Mouse (Mus musculus) hindlimb bud, embryonic 11.5 days (tissue): ENCODE results near the gene Hist1h3g.
"Not testable (repeated sequence)": the region's sequence is repeated elsewhere in the genome, so short reads cannot be mapped to it uniquely, and the experiment has no call there.

Experiments used
- DNase-seq: peaks from one replicate; pipeline ENCODE4 v3.0.0-alpha.2; 2012; ENCODE audit warnings: low read depth, low spot score; ENCODE audit errors: extremely low spot score

Hist1h3g gene

DNA sequence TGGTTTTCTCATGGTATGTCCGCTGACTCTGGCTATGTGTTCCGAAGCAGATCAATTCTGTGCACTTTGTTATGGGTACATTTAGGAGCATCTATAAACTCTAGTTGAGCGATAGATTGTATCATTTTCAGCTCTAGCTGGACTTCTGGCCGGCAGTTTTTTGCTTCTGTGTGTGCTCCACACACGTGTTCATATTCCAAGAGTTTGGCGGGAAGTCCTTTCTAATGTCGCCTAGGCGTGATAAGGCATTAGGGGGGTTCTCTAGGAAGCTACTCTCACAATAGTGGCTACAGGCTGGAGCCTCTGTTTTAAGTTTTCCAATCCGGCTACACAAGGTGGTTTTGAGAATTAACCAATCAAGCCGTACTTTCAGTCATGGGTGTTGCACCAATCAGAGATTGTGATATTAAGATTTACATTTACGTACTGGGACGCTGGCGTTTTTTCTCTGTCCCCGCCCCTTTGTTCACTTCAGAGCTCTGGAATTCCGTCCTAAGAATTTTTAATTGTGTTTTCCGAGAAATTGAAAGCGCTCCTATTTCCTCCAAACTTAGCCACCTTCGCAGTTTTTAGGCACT, 20.7 kb downstream of the Hist1h3g start:
- no peak for DNase-seq

DNA sequence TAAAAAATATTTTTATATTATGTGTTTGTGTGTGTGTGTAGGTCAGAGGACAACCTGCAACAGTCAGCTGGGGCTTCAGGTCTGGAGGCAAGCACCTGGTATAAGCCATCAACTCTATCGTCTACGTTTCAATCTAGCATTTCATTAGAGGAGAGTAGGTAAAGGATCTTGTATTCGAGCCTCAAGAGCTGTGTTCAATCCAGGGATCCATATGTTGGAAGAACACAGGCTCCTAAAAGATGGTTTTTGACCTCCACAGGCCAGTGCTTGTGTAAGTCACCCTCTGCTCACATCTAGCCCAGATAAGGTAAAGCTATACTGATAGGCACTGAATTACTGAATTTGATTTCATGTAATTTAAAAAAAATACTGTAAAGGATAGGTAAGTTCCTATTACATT, 21.7 kb downstream of the Hist1h3g start:
- DNase-seq = no peak

DNA sequence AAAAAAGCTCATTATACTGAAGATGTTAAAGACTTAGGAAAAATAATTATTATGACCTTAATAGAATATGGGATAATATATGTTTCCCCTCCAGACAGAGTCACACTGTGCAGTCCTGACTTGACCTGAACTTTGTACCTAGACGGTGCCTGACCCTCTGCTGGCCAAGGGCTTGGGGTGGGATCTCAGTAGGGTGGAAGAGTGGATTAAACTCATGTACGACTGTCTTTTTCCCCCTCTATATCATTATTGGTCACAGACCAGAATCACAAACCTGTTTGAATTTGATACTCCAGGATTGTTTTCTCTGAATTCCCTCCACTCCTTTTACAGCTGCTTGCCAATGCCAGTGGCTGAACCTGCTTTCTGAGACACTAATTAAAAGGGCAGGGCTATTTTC, 25.5 kb downstream of the Hist1h3g start:
- not testable (repeated sequence) for DNase-seq

DNA sequence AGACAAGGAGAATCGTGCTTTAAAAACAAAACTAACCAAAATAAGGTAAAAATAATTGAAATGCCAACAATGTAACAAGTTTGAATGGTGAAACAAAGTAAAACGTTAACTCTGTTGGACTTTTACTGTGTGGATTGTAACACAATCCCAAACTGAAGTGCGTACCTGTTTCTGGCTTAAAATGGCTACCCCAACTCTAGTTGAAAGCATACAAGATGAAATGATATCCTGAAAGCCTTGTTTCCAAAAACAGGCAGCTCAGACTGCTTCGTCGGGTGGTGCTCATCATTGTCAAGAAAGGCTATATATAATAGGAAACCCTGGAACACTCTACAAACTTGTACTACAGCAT, 26.3 kb downstream of the Hist1h3g start:
- not testable (repeated sequence) for DNase-seq

DNA sequence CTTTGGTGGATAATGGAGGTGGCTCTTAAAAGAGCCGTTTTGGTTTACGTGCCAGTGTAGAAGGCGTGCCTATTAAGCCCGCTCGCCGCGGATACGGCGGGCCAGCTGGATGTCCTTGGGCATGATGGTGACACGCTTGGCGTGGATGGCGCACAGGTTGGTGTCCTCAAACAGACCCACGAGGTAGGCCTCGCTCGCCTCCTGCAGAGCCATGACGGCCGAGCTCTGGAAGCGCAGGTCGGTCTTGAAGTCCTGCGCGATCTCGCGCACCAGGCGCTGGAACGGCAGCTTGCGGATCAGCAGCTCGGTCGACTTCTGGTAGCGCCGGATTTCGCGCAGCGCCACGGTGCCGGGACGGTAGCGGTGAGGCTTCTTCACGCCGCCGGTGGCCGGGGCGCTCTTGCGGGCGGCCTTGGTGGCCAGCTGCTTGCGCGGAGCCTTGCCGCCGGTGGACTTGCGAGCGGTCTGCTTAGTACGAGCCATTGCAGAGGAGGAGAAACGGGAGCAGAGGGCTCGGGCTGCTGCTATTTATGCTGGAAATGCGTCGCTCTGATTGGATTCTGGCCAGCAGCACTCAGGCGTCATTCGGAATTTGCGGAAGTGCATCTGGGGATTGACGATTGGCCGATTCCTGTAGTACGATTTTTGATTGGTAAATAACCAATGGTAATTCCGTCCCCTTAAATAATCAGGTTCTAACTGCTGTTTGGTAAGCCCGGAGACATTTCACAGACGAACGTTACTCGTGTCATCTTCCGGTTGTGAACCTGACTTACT, 26.8 kb downstream of the Hist1h3g start, which contains the start of gene Hist1h3e:
Gene Hist1h3e (minus strand): TSS at position 487 of the 777 bp plus-strand sequence.
- peak; percentile 98 for DNase-seq

DNA sequence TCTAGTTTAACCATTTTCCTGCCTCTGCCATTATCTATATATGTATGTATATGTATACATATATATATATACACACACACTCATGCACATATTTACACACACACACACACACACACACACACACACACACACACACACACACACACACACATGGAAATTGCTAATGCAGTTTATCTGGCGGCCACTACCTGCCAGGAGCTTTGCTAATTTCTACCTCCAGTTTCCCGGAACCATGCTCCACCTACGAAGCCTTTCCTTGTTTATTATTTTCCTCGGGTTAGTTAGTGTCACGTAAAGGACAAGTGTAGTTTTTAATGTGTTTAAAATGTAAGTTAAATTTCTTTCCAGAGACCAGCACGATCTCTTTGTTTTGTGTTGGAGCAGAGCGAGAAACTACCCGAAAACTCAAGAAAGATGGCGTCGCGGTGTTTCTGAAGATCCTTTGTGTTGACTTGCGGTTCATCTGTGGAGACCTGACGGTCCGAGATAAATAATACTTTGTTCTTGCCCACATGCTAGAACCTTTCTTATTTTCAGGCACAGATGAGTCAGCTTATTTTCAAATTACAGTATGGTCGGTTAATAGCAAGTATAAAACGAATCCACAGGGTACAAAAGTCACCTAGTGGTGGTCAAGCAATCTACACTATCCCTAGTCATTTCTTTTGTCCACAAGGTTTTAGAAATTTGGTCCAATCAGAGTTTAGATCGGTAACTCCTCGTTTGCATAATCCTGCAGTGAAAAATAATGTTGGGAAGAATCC, 27.7 kb downstream of the Hist1h3g start:
- DNase-seq = no peak

DNA sequence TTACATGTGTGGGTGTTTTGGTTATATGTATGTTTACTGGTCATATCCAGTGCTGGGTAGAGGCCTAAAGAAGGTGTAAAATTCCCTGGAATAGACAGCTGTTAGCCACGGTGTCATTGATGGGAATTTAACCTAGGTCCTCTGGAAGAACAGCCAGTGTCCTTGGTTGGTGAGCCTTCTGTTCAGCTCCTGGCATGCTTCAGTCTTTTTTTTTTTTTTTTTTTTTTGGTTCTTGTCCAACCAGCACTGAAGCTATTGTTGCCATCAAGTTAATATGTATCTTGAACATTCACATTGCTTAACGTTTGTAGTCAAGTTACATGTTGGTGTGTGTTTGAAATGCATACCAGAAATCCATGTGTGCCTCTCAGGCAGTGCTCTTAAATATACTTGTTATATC, 29.3 kb downstream of the Hist1h3g start:
- no peak for DNase-seq

DNA sequence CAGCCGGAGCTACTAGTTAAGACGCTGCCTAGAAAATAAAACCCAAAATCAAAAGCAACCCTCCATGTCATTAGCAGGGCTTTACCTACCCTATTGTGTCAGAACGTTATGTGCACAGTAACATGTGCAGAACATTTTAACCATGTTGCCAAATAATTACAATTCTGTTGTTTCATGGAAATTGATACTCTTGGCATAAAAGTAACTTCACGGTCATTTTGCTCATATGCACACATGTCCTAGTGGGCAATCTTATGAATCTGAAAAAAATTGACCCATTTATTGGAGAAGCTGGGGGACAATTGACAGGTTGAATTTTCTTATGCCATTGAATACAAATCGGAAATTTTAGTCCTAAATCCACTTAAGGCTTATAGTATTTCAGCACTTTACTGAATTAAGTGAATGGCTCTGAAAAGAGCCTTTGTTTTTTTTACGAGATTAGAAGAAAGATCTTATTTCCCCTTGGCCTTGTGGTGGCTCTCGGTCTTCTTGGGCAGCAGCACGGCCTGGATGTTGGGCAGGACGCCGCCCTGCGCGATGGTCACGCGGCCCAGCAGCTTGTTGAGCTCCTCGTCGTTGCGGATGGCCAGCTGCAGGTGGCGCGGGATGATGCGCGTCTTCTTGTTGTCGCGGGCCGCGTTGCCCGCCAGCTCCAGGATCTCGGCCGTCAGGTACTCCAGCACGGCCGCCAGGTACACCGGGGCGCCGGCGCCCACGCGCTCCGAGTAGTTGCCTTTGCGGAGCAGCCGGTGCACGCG, 35.2 kb downstream of the Hist1h3g start:
- not testable (repeated sequence) for DNase-seq

DNA sequence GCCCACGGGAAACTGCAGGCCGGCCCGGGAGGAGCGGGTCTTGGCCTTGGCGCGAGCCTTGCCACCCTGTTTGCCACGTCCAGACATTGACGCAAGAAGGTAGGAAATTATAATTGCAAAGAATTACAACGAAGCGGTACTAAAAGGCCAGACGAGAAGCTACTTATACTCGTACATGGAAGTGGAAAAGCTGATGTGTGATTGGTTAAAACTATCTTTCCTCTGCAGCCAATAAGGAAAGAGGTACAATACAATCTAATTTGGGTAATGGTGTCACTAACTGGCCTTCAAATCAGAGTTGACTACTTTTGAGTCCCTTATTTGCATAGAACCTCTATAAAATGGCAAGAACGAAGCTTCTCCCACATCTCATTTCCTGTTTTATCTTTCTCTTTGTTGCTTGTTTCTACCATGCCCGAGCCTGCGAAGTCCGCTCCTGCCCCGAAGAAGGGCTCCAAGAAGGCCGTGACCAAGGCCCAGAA, 35.8 kb downstream of the Hist1h3g start, which contains the start of the genes Hist1h2ae and Hist1h2bg:
Gene Hist1h2ae (minus strand): TSS at position 199 of the 482 bp plus-strand sequence.
Gene Hist1h2bg (plus strand): TSS at position 375 of the 482 bp plus-strand sequence.
- no peak for DNase-seq

DNA sequence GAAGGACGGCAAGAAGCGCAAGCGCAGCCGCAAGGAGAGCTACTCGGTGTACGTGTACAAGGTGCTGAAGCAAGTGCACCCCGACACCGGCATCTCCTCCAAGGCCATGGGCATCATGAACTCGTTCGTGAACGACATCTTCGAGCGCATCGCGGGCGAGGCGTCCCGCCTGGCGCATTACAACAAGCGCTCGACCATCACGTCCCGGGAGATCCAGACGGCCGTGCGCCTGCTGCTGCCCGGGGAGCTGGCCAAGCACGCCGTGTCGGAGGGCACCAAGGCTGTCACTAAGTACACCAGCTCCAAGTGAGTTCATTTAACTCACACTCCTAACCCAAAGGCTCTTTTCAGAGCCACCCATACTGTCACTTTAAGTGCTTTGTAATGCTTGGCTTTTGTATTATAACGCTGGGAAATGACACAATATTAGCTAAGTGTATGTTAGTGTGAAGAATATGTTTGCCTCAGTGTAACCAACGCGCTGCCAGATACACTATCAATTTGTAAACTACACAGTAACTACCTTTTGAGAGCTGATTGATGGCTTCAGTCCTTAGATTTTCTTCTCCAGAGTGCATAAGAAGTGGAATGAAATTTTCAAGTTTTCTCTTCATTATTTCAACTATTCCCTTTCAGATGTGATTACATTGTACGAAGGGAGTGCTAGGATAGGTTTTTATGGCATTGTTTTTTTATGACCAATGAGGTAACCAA, 36.4 kb downstream of the Hist1h3g start:
- DNase-seq = not testable (repeated sequence)

DNA sequence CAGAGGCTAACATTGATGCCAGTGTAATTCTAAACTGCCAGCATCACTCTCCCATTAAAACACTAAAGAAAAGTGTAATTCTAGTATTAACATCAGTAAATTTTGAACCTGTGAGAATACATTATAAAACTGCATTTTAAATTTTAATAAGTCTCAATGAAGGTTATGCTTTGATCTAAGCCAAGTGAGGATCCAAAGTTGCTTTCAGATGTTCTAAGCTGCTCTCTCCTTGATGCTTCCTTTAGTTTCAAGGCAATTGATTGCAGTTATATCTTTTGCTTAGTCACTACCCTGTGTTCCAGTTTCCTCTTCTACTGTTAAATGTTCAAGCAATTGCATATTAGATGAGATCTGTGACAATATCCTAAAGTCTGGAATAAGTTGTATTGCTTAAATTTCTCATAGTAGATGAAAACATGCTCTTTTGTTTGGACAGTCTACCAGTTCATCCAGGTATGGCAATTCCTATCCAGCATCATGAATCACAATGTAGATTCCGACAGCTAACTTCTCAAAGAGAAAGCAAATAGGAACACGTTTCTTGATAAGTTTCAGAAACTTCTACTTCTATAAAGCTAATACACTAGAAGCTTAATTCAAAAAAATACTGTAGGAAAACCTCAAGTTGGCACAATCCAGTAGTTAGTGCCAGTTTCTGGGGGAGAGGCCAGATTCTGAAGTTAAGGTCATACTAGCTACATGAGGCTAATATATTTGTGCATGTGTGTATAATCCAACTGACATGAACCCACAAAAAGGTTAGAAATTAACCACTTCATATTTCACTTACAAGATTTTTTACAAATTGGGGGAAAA, 37.2 kb downstream of the Hist1h3g start:
- no peak for DNase-seq

DNA sequence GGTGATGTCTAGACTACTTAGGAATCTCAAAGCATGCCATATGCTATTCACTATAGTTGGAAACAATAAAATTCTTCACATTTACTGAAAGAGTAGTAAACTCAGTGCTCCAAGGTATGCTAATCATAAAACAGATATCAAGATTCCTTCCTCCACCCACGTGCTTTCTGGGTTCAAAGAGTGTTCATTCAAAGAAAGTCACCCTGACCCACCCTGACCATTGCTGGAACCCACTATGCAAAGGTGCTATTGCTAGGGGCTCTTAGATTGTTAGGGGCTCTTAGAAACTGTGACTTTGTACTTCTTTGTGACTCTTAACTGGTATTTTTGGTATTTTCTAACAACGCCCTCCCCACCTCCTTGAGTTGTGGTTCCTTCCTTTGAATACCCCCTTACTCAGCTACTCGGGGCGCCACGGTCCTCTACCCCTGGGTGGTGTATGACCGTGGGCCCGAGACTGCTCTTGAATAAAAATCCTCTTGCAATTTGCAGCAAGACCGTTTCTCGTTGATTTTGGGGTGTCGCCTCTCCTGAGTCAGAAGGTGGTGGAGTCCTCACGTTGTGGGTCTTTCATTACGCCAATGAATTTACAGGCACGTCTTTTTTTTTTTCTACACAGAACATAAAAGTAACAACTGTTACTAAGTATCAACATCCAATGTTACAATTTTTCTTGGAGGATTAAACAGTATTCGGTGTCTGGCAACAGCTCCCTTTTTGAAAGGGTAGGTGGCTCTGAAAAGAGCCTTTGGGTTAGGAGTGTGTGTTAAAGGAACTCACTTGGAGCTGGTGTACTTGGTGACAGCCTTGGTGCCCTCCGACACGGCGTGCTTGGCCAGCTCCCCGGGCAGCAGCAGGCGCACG, 38.0 kb downstream of the Hist1h3g start:
- DNase-seq = not testable (repeated sequence)

DNA sequence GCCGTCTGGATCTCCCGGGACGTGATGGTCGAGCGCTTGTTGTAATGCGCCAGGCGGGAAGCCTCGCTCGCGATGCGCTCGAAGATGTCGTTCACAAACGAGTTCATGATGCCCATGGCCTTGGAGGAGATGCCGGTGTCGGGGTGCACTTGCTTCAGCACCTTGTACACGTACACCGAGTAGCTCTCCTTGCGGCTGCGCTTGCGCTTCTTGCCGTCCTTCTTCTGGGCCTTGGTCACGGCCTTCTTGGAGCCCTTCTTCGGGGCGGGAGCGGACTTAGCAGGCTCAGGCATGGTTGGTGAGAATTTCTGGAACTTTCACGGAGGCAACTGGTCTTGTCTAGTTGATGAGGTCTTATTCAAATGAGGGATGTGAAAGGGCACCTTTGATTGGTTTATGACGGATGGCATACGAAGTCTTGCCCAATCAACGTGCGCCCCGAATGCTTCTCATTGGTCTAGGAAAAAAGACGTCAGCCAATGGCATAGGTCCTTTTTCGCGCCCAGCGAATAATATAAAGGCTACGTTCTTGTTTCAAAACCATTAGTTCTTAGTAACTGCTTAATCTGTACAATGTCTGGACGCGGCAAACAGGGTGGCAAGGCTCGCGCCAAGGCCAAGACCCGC, 38.8 kb downstream of the Hist1h3g start, which contains the start of the genes Hist1h2bf and Hist1h2ad:
Gene Hist1h2bf (minus strand): TSS at position 299 of the 627 bp plus-strand sequence.
Gene Hist1h2ad (plus strand): TSS at position 484 of the 627 bp plus-strand sequence.
- DNase-seq = peak; percentile 98

DNA sequence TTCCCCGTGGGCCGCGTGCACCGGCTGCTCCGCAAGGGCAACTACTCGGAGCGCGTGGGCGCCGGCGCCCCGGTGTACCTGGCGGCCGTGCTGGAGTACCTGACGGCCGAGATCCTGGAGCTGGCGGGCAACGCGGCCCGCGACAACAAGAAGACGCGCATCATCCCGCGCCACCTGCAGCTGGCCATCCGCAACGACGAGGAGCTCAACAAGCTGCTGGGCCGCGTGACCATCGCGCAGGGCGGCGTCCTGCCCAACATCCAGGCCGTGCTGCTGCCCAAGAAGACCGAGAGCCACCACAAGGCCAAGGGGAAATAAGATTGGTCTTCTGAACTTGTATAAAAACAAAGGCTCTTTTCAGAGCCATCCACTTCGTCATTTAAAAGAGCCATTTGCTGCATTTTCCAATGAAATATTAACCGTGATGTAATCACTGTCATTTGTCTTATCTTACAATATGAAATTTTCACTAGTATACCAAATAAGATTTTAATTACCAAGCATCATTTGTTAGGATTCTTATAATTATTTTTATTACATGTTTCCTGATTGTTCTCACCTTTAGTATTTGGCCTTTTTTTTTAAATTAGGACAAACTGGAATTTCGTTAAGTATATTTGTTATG, 39.4 kb downstream of the Hist1h3g start:
- DNase-seq = not testable (repeated sequence)

DNA sequence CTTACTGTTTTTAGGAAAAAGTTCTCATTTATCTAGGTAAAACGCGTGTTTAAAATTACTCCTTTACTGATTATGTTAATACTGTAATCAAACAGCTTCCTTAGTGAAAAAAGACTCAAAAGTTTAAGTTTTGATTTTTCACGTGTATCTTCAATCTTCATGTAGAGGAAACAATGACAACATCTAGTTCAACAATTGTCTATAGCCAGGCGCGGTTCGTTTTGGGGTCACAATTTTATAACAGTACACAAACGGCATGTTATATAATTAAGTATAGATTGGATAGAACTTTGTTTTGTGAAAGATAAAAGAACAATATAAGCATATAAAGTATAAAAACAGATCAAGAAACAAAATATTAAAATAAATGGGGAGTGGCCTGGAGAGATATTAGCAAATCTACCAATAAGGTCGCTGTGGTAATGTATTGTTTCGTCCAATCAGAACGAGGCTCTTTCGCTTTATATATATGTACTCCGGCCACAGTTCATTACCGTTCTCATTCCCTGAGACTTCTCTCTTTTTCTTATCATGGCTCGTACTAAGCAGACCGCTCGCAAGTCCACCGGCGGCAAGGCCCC, 40.1 kb downstream of the Hist1h3g start, which contains the start of gene Hist1h3d:
Gene Hist1h3d (plus strand): TSS at position 493 of the 581 bp plus-strand sequence.
- DNase-seq = no peak

DNA sequence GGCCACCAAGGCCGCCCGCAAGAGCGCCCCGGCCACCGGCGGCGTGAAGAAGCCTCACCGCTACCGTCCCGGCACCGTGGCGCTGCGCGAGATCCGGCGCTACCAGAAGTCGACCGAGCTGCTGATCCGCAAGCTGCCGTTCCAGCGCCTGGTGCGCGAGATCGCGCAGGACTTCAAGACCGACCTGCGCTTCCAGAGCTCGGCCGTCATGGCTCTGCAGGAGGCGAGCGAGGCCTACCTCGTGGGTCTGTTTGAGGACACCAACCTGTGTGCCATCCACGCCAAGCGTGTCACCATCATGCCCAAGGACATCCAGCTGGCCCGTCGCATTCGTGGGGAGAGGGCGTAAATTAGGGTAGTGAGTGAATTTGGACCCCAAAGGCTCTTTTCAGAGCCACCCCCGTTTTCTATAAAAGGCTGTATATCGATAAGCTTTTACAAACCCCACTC, 40.7 kb downstream of the Hist1h3g start:
- not testable (repeated sequence) for DNase-seq
